Mouse (Mus musculus) kidney, adult 9 months (tissue): ENCODE measurements around the gene Cyp4f39.
"Not testable (repeated sequence)": the region's sequence is repeated elsewhere in the genome, so short reads cannot be mapped to it uniquely, and the experiment has no call there.

Source experiments
- DNase-seq: peaks from one replicate; pipeline ENCODE4 v3.0.0; 2022

Cyp4f39 gene

GRCm38 (mm10) chr17:32532356-32532755 is 79.8 kb downstream of the Cyp4f39 start:
- DNase-seq = not testable (repeated sequence)

DNA sequence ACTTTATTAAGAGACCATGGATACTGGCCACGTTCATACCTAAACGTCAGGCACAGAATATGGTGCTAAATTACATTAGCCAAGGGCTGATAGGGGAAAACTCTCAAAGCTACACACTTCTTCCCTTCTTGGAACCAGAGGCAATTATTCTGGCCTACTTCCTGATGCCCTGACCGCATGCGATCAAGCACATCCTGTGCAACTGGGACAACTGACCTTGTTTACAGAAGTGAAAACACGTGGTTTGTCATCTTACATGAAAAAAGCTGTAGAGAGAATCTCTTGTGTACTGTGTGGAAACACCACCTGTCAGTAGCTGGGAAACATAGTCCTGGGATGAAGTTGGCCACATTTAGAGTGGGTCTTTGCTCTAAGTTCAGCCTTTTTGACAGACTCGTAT is 81.5 kb downstream of the Cyp4f39 start:
- DNase-seq = no peak

DNA sequence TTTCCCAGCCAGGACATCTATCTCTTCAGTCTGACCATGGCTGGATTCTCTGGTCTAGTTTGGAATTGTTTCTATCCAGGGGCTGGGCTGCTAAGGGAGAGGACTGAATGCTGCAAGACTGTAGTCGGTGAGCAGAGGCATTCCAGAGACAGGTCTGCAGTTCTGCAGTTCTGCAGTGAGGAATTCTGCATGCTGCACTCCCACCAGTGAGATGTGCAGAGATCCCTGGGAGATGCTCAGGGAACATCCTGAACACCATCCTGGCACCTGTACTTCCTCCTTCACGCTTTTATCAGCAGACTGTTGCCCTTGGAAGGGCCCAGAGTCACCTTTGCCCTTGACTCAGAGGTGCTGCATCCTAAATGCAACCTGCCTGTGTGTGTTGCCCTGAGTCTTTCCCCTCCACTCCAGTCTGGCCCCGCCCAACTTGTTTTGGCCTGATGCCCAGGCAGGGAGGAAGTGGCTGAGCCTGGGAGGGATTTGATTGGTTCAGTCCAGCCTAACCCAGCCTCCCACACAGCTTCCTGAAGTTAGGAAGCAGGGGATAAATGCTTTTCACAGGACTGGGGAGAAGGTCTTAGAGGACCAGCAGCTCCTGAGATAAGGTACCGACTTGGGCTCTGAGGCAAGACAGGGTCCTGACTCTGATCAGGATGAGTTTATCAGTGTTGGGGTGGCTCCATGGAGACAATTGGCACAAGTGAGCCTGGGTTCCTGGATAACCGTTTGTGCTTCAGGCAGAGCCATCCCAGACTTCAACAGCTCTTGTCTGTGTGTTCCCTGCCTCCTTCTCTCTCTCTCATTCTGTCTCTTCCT is 83.7 kb downstream of the Cyp4f39 start, which contains the start of gene Cyp4f16:
Cyp4f16 (plus strand) TSS at position 508 of the 816 bp plus-strand sequence.
- peak; percentile 91 for DNase-seq

DNA sequence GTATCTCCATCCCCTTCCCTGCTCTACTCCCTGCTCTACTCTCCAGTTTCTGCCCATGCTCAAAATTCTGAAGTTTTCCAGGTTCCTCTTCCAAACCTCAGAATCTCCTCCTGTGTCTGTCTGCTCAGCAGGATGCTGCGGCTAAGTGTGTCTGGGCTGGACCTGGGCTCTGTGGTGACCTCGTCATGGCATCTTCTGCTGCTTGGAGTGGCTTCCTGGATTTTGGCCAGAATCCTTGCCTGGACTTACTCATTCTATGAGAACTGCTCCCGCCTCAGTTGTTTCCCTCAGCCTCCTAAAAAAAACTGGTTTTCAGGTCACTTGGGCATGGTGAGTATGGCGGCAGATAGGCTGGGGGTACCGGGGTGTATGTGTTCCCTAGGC is 84.3 kb downstream of the Cyp4f39 start:
- no peak for DNase-seq
